Mouse (Mus musculus): ENCODE measurements around the gene Wfdc2. TPM values are rescaled to one million over a fixed set of nuclear protein-coding genes. Genes with fewer than 3 reads are reported as not detected.

Wfdc2 gene
- polyA plus RNA-seq (2012; rRNA removed), result 20.7 and 21.6 TPM in 2 replicates

GRCm38 (mm10) chr2:164562391-164563188 is at the start of gene Wfdc2:
TSS of gene Wfdc2 (plus strand) at chr2:164562413.

GRCm38 (mm10) chr2:164573359-164573758 is 11.1 kb downstream of the Wfdc2 start, which contains the start of gene Spint3:
TSS of gene Spint3 (minus strand) at chr2:164573459.

GRCm38 (mm10) chr2:164585025-164585725 is 23.0 kb downstream of the Wfdc2 start, which contains the start of gene Wfdc6a:
TSS of gene Wfdc6a (minus strand) at chr2:164585447.

GRCm38 (mm10) chr2:164593494-164593893 is 31.3 kb downstream of the Wfdc2 start, which contains the start of gene Eppin:
TSS of gene Eppin (minus strand) at chr2:164593594.

GRCm38 (mm10) chr2:164613471-164613870 is 51.3 kb downstream of the Wfdc2 start, which contains the start of the genes Wfdc6b and Wfdc8:
TSS of gene Wfdc6b (plus strand) at chr2:164613522.
TSS of gene Wfdc8 (minus strand) at chr2:164613626.

Other genes with a start within 250 kb of the Wfdc2 start
- not detected in 2 replicates for gene Svs6, start 245.7 kb upstream of the Wfdc2 start, polyA plus RNA-seq (2012; rRNA removed)
- gene Svs5, start 229.7 kb upstream of the Wfdc2 start, polyA plus RNA-seq (2012; rRNA removed), result not detected in 2 replicates
- gene Slpi, start 173.3 kb upstream of the Wfdc2 start, polyA plus RNA-seq (2012; rRNA removed), result 0.68 and 1.5 TPM in 2 replicates
- 0.07 and 0.17 TPM in 2 replicates for gene Rbpjl, start 159.3 kb upstream of the Wfdc2 start, polyA plus RNA-seq (2012; rRNA removed)
- gene Matn4, start 157.3 kb upstream of the Wfdc2 start, polyA plus RNA-seq (2012; rRNA removed), result 2.9 and 14.2 TPM in 2 replicates
- gene Sdc4, start 118.5 kb upstream of the Wfdc2 start, polyA plus RNA-seq (2012; rRNA removed), result 7.6 and 10.2 TPM in 2 replicates
- 38.9 and 39.1 TPM in 2 replicates for gene Sys1, start 105.4 kb upstream of the Wfdc2 start, polyA plus RNA-seq (2012; rRNA removed)
- 6.1 and 9.4 TPM in 2 replicates for gene Gm20458, start 101.4 kb upstream of the Wfdc2 start, polyA plus RNA-seq (2012; rRNA removed)
- not detected in 2 replicates for gene Trp53tg5, start 88.7 kb upstream of the Wfdc2 start, polyA plus RNA-seq (2012; rRNA removed)
- gene Dbndd2, start 76.3 kb upstream of the Wfdc2 start, polyA plus RNA-seq (2012; rRNA removed), result 3.9 and 4.5 TPM in 2 replicates
- gene Pigt, start 64.9 kb upstream of the Wfdc2 start, polyA plus RNA-seq (2012; rRNA removed), result 46.1 and 59.7 TPM in 2 replicates
- gene Spint3, start 11.0 kb downstream of the Wfdc2 start, polyA plus RNA-seq (2012; rRNA removed), result not detected in 2 replicates
- 0.06 TPM in 1 of 2 replicates, not detected in the other for gene Wfdc6a, start 23.0 kb downstream of the Wfdc2 start, polyA plus RNA-seq (2012; rRNA removed)
- gene Eppin, start 31.2 kb downstream of the Wfdc2 start, polyA plus RNA-seq (2012; rRNA removed), result 0.09 TPM in 1 of 2 replicates, not detected in the other
- not detected in 2 replicates for gene Wfdc6b, start 51.1 kb downstream of the Wfdc2 start, polyA plus RNA-seq (2012; rRNA removed)
- gene Wfdc8, start 51.2 kb downstream of the Wfdc2 start, polyA plus RNA-seq (2012; rRNA removed), result not detected in 2 replicates
- gene Wfdc16, start 76.4 kb downstream of the Wfdc2 start, polyA plus RNA-seq (2012; rRNA removed), result not detected in 2 replicates
- 0.30 and 0.42 TPM in 2 replicates for gene Wfdc10, start 93.6 kb downstream of the Wfdc2 start, polyA plus RNA-seq (2012; rRNA removed)
- not detected in 2 replicates for gene Wfdc9, start 94.2 kb downstream of the Wfdc2 start, polyA plus RNA-seq (2012; rRNA removed)
- gene Wfdc11, start 111.7 kb downstream of the Wfdc2 start, polyA plus RNA-seq (2012; rRNA removed), result not detected in 2 replicates
- 0.06 and 0.20 TPM in 2 replicates for gene Wfdc13, start 122.7 kb downstream of the Wfdc2 start, polyA plus RNA-seq (2012; rRNA removed)
- gene Spint4, start 136.1 kb downstream of the Wfdc2 start, polyA plus RNA-seq (2012; rRNA removed), result not detected in 2 replicates
- gene Spint5, start 152.9 kb downstream of the Wfdc2 start, polyA plus RNA-seq (2012; rRNA removed), result not detected in 2 replicates
- gene Wfdc3, start 183.5 kb downstream of the Wfdc2 start, polyA plus RNA-seq (2012; rRNA removed), result 0.35 and 0.89 TPM in 2 replicates
- gene Dnttip1, start 183.6 kb downstream of the Wfdc2 start, polyA plus RNA-seq (2012; rRNA removed), result 62.3 and 91.0 TPM in 2 replicates
- gene Ube2c, start 207.5 kb downstream of the Wfdc2 start, polyA plus RNA-seq (2012; rRNA removed), result 340 and 341 TPM in 2 replicates
- 1.6 and 29.6 TPM in 2 replicates for gene Tnnc2, start 217.6 kb downstream of the Wfdc2 start, polyA plus RNA-seq (2012; rRNA removed)
- gene Snx21, start 223.4 kb downstream of the Wfdc2 start, polyA plus RNA-seq (2012; rRNA removed), result 9.0 and 10.5 TPM in 2 replicates
- 19.5 and 26.6 TPM in 2 replicates for gene Acot8, start 242.5 kb downstream of the Wfdc2 start, polyA plus RNA-seq (2012; rRNA removed)
- gene Zswim3, start 242.7 kb downstream of the Wfdc2 start, polyA plus RNA-seq (2012; rRNA removed), result 4.5 and 6.2 TPM in 2 replicates

Measured in central nervous system, embryonic 11.5 days (tissue).